Mouse (Mus musculus): ENCODE measurements at regions not wholly inside any gene's neighbourhood (a gene's known extent, or its start where the extent isn't known, plus 50 kb on each side); places are given as distances from the start of the nearest gene placed in this dataset.

DNA sequence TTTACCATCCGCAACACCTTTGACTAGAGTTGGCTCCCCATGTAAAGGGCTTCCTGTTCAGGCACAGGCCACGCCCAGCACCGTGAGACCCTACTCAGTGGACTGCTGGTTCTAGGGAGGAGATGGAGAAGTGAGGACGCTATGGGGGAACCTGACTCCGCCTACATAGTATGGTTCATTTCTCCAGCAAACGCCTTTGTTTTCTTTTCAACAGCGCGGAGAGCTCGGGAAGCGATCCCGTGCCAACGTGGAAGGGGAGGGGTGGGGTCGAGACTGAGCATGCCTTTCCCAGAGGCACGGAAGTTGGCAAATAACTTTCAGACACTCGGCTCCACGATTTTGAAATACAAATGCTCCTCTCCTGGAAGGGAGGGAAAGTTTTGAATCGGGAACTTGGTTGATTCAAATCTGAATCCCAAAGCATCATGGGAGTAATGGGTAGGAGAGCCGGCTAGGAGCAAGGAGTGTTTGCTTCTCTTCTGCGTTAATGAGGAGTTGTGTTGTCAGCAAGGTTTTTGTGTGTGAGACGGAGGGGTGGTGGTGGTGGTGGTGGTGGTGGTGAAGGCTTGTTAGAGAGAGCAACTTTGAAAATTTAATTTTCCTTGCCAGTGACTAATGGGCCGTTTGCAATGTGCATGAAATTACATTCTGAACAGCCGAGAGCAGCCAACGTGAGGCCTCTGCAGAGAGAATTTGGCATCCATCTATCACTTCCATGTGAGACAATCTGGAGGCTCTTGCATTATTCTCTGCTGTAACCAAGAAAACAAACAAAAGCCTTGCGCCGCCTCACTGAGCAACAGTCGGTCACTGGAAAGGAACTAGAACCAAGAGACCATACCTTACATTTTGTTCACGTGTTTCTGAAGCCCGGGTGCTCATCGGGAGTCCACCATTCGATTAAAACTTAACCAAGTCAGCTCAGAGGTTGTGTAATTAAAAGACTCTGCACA, 89.9 kb upstream of the Gm9887 start:
- Histone ChIP-seq H3K9ac (ENCODE audit: low read length) (peak overlapping the region; percentile 73), H3K4me2 (ENCODE audit: low read depth, low read length) (peak overlapping the region; percentile 68), H3K9me3 (replicated peaks; ENCODE audit: control insufficient read depth, low read length) (no peaks in the 10 kb centered on the region), H3K27me3 (ENCODE audit: control insufficient read depth, insufficient read depth, low read length) (no peaks in the 10 kb centered on the region), H3K36me3 (ENCODE audit: control insufficient read depth, insufficient read depth, low read length) (no peaks in the 10 kb centered on the region), H3K4me3 (replicated peaks; ENCODE audit: low read length) (peak overlapping the region; percentile 48), H3K27ac (ENCODE audit: low read length) (peak overlapping the region; percentile 88), H3K4me1 (ENCODE audit: control insufficient read depth, insufficient read depth, low read length) (peaks cover 21% of the 10 kb centered on the region)
- peak; percentile 77; the same call in 1 of the 2 replicates for ATAC-seq (ENCODE audit: insufficient read depth, low FRiP score)
- 16% methylated on average over 30 of the region's 30 CpGs for WGBS

DNA sequence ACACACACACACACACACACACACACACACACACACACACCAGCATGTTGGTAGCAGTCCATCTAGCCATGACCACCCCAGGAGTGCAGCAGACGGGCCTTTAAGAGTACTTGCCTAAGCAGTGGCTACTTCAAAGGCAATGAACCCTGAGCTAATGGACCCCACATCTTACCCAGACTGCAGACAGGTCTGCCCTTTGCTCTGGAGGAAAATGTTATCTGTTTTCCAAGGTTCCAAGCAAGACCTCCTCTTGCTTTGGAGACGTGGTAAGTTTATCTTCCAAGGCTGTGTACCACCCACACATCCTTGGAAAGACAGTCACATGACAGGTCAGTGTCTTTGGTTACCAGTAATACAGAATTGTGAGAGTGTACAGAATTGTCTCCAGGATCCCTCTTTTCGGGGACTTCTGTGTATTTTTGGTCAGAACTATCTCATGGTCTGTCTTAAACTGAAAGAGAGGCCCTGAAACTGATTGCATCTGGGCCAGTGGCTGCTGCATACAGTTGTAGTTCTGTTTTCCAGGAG, 88.4 kb upstream of the Gm9887 start:
- no peak overlapping the region for H3K4me3 ChIP-seq (replicated peaks; ENCODE audit: low read length)
- WGBS, result 71% methylated on average over 3 of the region's 3 CpGs
- H3K4me2 ChIP-seq (ENCODE audit: low read depth, low read length), result no peak overlapping the region
- ATAC-seq (ENCODE audit: insufficient read depth, low FRiP score), result no peak
- no peak overlapping the region for H3K27ac ChIP-seq (ENCODE audit: low read length)
- no peaks in the 10 kb centered on the region for H3K27me3 ChIP-seq (ENCODE audit: control insufficient read depth, insufficient read depth, low read length)
- no peaks in the 10 kb centered on the region for H3K9me3 ChIP-seq (replicated peaks; ENCODE audit: control insufficient read depth, low read length)
- H3K9ac ChIP-seq (ENCODE audit: low read length), result no peak overlapping the region
- H3K36me3 ChIP-seq (ENCODE audit: control insufficient read depth, insufficient read depth, low read length), result no peaks in the 10 kb centered on the region
- H3K4me1 ChIP-seq (ENCODE audit: control insufficient read depth, insufficient read depth, low read length), result peaks cover 21% of the 10 kb centered on the region

DNA sequence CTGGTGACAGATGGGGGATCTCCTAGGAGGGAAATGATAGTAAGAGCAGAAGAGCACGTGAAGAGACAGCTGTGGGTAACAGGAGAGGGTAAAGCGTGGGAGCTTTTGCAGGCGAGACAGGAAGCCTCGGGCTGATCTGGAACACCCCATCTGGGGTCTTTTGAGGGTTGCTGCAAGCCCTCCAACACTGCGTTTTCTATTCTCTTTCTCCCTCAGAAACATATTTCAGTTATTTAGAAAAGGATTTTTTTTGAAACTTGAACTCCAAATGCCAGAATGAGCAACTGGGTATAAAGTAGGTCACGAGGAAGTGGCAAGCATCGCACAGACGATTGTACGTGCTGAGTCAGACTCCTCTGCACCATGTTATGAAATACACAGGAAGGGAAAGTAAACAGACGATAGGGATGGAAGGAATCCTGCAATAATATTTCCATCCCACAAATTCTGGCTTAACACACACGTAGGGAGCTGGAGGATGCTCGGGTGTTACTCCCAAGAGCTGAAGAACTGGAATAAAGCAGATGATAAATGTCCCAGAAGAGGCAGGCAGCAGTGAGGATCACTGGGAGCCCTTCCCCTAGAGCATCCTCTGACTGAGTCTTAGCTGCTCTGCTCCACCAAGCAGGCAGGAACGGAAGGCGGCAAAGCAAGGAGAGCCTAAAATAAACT, 86.0 kb upstream of the Gm9887 start:
- Histone ChIP-seq H3K4me1 (ENCODE audit: control insufficient read depth, insufficient read depth, low read length) (peaks cover 21% of the 10 kb centered on the region), H3K27me3 (ENCODE audit: control insufficient read depth, insufficient read depth, low read length) (no peaks in the 10 kb centered on the region), H3K27ac (ENCODE audit: low read length) (peak overlapping the region; percentile 83), H3K9ac (ENCODE audit: low read length) (peak overlapping the region; percentile 39; the same call in 1 of the 2 replicates), H3K9me3 (replicated peaks; ENCODE audit: control insufficient read depth, low read length) (no peaks in the 10 kb centered on the region), H3K36me3 (ENCODE audit: control insufficient read depth, insufficient read depth, low read length) (no peaks in the 10 kb centered on the region), H3K4me3 (replicated peaks; ENCODE audit: low read length) (no peak overlapping the region), H3K4me2 (ENCODE audit: low read depth, low read length) (peak overlapping the region; percentile 3; the same call in 1 of the 2 replicates)
- WGBS, result 24% methylated on average over 14 of the region's 14 CpGs
- ATAC-seq (ENCODE audit: insufficient read depth, low FRiP score), result peak; percentile 74

DNA sequence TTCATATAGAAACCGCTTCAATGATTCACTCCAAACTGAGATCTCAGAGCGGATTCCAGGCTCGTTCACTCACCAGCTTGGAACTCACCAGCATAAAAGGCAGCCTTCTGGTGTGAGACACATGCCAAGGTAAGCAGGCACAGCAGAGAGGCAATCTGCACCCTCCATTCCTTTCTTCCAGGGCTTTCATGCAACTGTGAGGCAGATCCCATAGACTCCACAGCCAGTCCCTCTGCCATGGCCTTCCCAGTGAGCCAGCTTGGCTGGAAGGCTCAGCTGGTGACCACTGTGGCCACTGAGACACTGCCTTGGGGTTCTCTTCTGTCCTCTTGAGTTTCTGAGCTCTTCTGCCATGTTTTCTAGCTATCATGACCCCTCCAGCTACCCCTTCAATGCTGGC, 84.5 kb upstream of the Gm9887 start:
- WGBS, result 86% methylated on average over 3 of the region's 3 CpGs
- Histone ChIP-seq H3K9ac (ENCODE audit: low read length) (no peak overlapping the region), H3K27ac (ENCODE audit: low read length) (no peak overlapping the region), H3K4me1 (ENCODE audit: control insufficient read depth, insufficient read depth, low read length) (peaks cover 17% of the 10 kb centered on the region), H3K9me3 (replicated peaks; ENCODE audit: control insufficient read depth, low read length) (no peaks in the 10 kb centered on the region), H3K27me3 (ENCODE audit: control insufficient read depth, insufficient read depth, low read length) (no peaks in the 10 kb centered on the region), H3K36me3 (ENCODE audit: control insufficient read depth, insufficient read depth, low read length) (no peaks in the 10 kb centered on the region), H3K4me3 (replicated peaks; ENCODE audit: low read length) (no peak overlapping the region), H3K4me2 (ENCODE audit: low read depth, low read length) (no peak overlapping the region)
- ATAC-seq (ENCODE audit: insufficient read depth, low FRiP score), result no peak

DNA sequence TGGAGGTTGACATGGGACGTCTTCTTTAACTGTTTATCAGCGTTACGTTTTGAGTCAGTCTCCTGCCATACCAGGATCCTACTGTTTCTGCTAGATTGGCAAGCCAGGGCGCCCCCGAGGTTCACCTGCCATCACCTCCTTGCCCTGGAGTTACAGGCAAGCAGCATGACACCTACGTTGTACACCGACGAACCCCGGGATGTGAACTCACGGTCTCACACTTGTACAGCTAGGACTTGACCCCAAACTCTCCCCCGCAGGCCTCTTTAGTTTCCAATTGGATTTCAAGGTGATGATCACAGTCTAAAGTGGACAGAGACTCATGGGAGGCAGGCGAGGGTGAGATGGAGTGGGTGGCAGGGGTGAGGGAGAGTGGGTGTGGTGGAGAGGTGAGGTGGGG, 83.9 kb upstream of the Gm9887 start:
- 86% methylated on average over 12 of the region's 12 CpGs for WGBS
- H3K27ac ChIP-seq (ENCODE audit: low read length), result no peak overlapping the region

DNA sequence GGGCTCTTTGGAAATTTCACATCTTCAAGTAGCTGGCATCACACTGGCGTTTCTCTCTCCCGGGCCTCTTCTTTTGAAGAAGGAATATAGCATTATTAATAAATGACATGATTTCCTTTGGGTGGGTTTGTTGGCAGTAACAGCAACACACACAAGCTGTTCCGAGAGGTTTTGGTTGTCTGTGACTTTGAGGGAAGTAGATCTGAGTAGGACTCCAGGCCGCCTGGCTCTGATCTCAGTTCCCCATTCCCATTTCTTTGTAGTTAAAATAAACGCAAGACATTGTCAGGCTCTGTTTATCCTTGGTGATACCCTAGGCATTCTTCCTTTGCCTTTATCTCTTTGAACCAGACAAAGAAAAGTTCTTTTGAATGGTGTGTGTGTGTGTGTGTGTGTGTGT, 83.3 kb upstream of the Gm9887 start:
- H3K4me2 ChIP-seq (ENCODE audit: low read depth, low read length), result no peak overlapping the region
- H3K4me1 ChIP-seq (ENCODE audit: control insufficient read depth, insufficient read depth, low read length), result peaks cover 27% of the 10 kb centered on the region
- no peak overlapping the region for H3K9ac ChIP-seq (ENCODE audit: low read length)
- no peaks in the 10 kb centered on the region for H3K36me3 ChIP-seq (ENCODE audit: control insufficient read depth, insufficient read depth, low read length)
- ATAC-seq (ENCODE audit: insufficient read depth, low FRiP score), result no peak
- H3K4me3 ChIP-seq (replicated peaks; ENCODE audit: low read length), result no peak overlapping the region
- WGBS, result 60% methylated on average over 5 of the region's 5 CpGs
- no peak overlapping the region for H3K27ac ChIP-seq (ENCODE audit: low read length)
- H3K27me3 ChIP-seq (ENCODE audit: control insufficient read depth, insufficient read depth, low read length), result no peaks in the 10 kb centered on the region
- no peaks in the 10 kb centered on the region for H3K9me3 ChIP-seq (replicated peaks; ENCODE audit: control insufficient read depth, low read length)

More for the DNA sequence above, 83.9 kb upstream of the Gm9887 start:
- no peak overlapping the region for H3K4me2 ChIP-seq (ENCODE audit: low read depth, low read length)
- H3K9ac ChIP-seq (ENCODE audit: low read length), result no peak overlapping the region
- no peak for ATAC-seq (ENCODE audit: insufficient read depth, low FRiP score)
- H3K36me3 ChIP-seq (ENCODE audit: control insufficient read depth, insufficient read depth, low read length), result no peaks in the 10 kb centered on the region
- no peaks in the 10 kb centered on the region for H3K9me3 ChIP-seq (replicated peaks; ENCODE audit: control insufficient read depth, low read length)
- H3K27me3 ChIP-seq (ENCODE audit: control insufficient read depth, insufficient read depth, low read length), result no peaks in the 10 kb centered on the region
- H3K4me1 ChIP-seq (ENCODE audit: control insufficient read depth, insufficient read depth, low read length), result peaks cover 22% of the 10 kb centered on the region
- no peak overlapping the region for H3K4me3 ChIP-seq (replicated peaks; ENCODE audit: low read length)

DNA sequence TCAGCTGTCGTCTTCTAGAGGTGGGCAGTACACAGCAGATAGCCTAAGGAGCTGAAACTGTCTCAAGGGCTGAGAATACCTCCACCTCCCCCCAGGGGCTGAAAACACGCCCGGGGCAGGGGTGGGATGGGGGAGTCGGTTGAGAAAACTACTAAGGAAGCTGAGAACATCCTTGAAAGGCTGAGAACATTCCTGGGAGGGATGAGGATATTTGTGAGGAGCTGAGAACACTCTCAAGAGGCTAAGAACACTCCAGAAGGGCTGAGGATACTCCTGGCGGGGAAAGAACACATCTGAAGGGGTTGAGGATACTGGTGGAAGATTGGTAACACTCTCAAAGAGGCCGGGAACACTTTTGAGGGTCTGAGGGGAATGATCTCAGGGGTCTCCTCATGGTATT, 81.3 kb upstream of the Gm9887 start:
- 80% methylated on average over 6 of the region's 6 CpGs for WGBS
- Histone ChIP-seq H3K4me1 (ENCODE audit: control insufficient read depth, insufficient read depth, low read length) (peaks cover 21% of the 10 kb centered on the region), H3K36me3 (ENCODE audit: control insufficient read depth, insufficient read depth, low read length) (no peaks in the 10 kb centered on the region), H3K9me3 (replicated peaks; ENCODE audit: control insufficient read depth, low read length) (no peaks in the 10 kb centered on the region), H3K27ac (ENCODE audit: low read length) (no peak overlapping the region), H3K4me2 (ENCODE audit: low read depth, low read length) (no peak overlapping the region), H3K9ac (ENCODE audit: low read length) (no peak overlapping the region), H3K27me3 (ENCODE audit: control insufficient read depth, insufficient read depth, low read length) (no peaks in the 10 kb centered on the region), H3K4me3 (replicated peaks; ENCODE audit: low read length) (no peak overlapping the region)
- no peak for ATAC-seq (ENCODE audit: insufficient read depth, low FRiP score)

DNA sequence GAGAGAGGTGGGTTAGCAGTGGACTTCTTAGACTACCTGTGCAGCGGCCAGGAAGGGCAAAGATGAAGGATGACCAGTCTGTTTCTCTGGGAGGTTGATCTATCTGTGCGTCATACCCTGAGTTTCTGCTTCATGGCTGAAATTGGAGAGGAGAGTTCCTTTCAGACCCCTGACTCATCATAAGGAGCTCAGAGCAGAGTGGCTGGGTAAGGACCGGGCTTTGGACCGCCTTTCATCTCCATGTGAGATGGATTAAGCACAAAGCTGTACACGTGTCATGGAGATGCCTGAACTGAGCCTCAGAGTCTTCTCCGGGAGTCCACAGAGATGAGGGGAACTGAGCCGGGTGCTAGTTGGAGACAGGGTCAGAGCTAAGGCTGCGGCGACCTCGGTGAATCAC, 80.7 kb upstream of the Gm9887 start:
- Histone ChIP-seq H3K27me3 (ENCODE audit: control insufficient read depth, insufficient read depth, low read length) (no peaks in the 10 kb centered on the region), H3K27ac (ENCODE audit: low read length) (no peak overlapping the region), H3K9me3 (replicated peaks; ENCODE audit: control insufficient read depth, low read length) (no peaks in the 10 kb centered on the region), H3K9ac (ENCODE audit: low read length) (no peak overlapping the region), H3K4me3 (replicated peaks; ENCODE audit: low read length) (no peak overlapping the region), H3K4me2 (ENCODE audit: low read depth, low read length) (no peak overlapping the region), H3K36me3 (ENCODE audit: control insufficient read depth, insufficient read depth, low read length) (no peaks in the 10 kb centered on the region), H3K4me1 (ENCODE audit: control insufficient read depth, insufficient read depth, low read length) (peaks cover 18% of the 10 kb centered on the region)
- WGBS, result 93% methylated on average over 10 of the region's 10 CpGs
- ATAC-seq (ENCODE audit: insufficient read depth, low FRiP score), result no peak

DNA sequence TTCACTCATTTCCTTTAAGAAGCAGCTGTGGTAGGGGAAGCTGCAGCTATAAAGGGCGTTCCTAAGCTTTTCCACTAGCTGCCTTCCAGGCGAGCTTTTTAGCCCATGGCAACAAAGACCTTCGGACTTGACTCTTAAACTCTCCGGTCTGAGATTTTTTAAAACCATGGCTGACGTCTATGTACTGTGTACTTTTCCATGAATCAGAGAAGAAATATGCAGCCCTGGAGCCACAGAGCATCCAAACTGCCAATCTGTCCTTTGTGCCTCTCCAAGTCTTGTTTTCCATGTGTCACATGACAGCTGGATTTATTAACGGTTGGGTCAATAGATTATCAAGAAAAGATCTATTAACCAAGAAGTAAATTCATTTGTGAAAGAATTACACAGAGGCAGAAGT, 78.9 kb upstream of the Gm9887 start:
- H3K36me3 ChIP-seq (ENCODE audit: control insufficient read depth, insufficient read depth, low read length), result no peaks in the 10 kb centered on the region
- H3K27ac ChIP-seq (ENCODE audit: low read length), result peak overlapping the region; percentile 68
- H3K27me3 ChIP-seq (ENCODE audit: control insufficient read depth, insufficient read depth, low read length), result no peaks in the 10 kb centered on the region
- H3K4me3 ChIP-seq (replicated peaks; ENCODE audit: low read length), result no peak overlapping the region
- WGBS, result 24% methylated on average over 6 of the region's 6 CpGs
- no peaks in the 10 kb centered on the region for H3K9me3 ChIP-seq (replicated peaks; ENCODE audit: control insufficient read depth, low read length)
- H3K4me2 ChIP-seq (ENCODE audit: low read depth, low read length), result 0 out of 2 replicates have a peak overlapping the region, but pooled peaks have one; percentile 10
- peak overlapping the region; percentile 33; the same call in 1 of the 2 replicates for H3K9ac ChIP-seq (ENCODE audit: low read length)
- peaks cover 29% of the 10 kb centered on the region for H3K4me1 ChIP-seq (ENCODE audit: control insufficient read depth, insufficient read depth, low read length)
- ATAC-seq (ENCODE audit: insufficient read depth, low FRiP score), result peak; percentile 38

Data from stomach, embryonic 16.5 days (tissue).